In the genomic region with DNA sequence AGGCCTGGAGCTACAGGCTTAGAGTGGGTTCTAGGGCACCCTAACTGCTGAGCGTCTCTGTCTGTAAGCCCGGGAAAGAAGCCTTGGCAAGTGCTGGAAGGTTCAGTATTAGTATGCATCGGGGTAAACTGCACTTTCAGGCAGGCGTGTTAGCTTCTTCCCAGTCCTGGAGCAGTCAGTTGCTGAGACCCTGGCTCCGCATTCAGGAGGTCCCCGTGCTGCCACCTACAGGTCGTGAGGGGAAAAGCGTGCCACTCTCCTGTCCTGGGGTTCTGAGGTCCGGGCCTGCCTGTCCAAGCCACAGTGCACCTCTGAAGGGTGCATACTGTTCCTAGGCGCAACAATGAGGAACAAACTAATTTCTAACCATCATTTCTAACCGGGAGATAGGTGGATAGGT, we compare ENCODE assay signal across 8 mouse cellular contexts. TPM values are rescaled to one million over a fixed set of nuclear protein-coding genes. Genes with fewer than 3 reads are reported as not detected.
DNase-seq lines count a peak whose midpoint lies in the region; ATAC-seq and TF ChIP-seq lines count a peak whose summit lies in the region.

No protein-coding gene starts in this region.

- WGBS in bone marrow, adult 2 months: 9% methylated on average over 11 of the region's 11 CpGs
- WGBS in heart, embryonic 15.5 days: 2% methylated on average over 11 of the region's 11 CpGs
- 6% methylated on average over 11 of the region's 11 CpGs for WGBS in neural tube, embryonic 15.5 days

- peak; percentile 69 to 70 for DNase-seq in B cell, adult 2 months
- DNase-seq in kidney, postnatal 25 days: peak; percentile 80 to 83
- peak; percentile 50 to 58 for DNase-seq in lung, adult 18-20 months

- TF ChIP-seq CTCF in bone marrow, adult 2 months (IDR thresholded peaks at IDR 0.05; ENCODE audit: control insufficient read depth, insufficient read depth, low read length): peak; percentile 78
- TF ChIP-seq CTCF in embryonic fibroblast, embryonic 13.5 days (IDR thresholded peaks at IDR 0.05; ENCODE audit: borderline replicate concordance, insufficient read depth, low read length): peak; percentile 91
- peak; percentile 96 for TF ChIP-seq CTCF in testis, adult 2 months (IDR thresholded peaks at IDR 0.05; ENCODE audit: control insufficient read depth, insufficient read depth, insufficient replicate concordance, low read depth, low read length)

- no peak overlapping the region for H3K27ac ChIP-seq in bone marrow, adult 2 months (ENCODE audit: control insufficient read depth, insufficient read depth, low read depth, low read length, poor library complexity)
- no peak overlapping the region for H3K27ac ChIP-seq in embryonic fibroblast, embryonic 13.5 days (ENCODE audit: insufficient read depth, low read length)
- no peak overlapping the region for H3K27ac ChIP-seq in heart, embryonic 15.5 days
- H3K27ac ChIP-seq in neural tube, embryonic 15.5 days (replicated peaks): no peak overlapping the region
- no peak overlapping the region for H3K27ac ChIP-seq in testis, adult 2 months (ENCODE audit: control insufficient read depth, insufficient read depth, low read depth, low read length)

- no peaks in the 10 kb centered on the region for H3K4me1 ChIP-seq in bone marrow, adult 2 months (ENCODE audit: control insufficient read depth, insufficient read depth, low read length)
- H3K4me1 ChIP-seq in embryonic fibroblast, embryonic 13.5 days (ENCODE audit: control insufficient read depth, insufficient read depth, low read length): no peaks in the 10 kb centered on the region
- H3K4me1 ChIP-seq in heart, embryonic 15.5 days (replicated peaks): no peaks in the 10 kb centered on the region
- 0 out of 2 replicates have a peak, but pooled peaks cover 5% of the 10 kb centered on the region for H3K4me1 ChIP-seq in neural tube, embryonic 15.5 days
- no peaks in the 10 kb centered on the region; the same call in 1 of the 2 replicates for H3K4me1 ChIP-seq in testis, adult 2 months (ENCODE audit: control insufficient read depth, insufficient read depth, low read length)

- no peak for TF ChIP-seq POLR2A in bone marrow, adult 2 months (IDR thresholded peaks at IDR 0.05; ENCODE audit: borderline replicate concordance, control insufficient read depth, low read depth, low read length)
- TF ChIP-seq POLR2A in embryonic fibroblast, embryonic 13.5 days (IDR thresholded peaks at IDR 0.05; ENCODE audit: low read depth, low read length): no peak
- TF ChIP-seq POLR2A in testis, adult 2 months (IDR thresholded peaks at IDR 0.05; ENCODE audit: control insufficient read depth, low read depth, low read length): no peak

- no peaks in the 10 kb centered on the region for H3K9me3 ChIP-seq in heart, embryonic 15.5 days (replicated peaks)
- H3K9me3 ChIP-seq in neural tube, embryonic 15.5 days (replicated peaks): no peaks in the 10 kb centered on the region

- H3K36me3 ChIP-seq in heart, embryonic 15.5 days: no peaks in the 10 kb centered on the region
- H3K36me3 ChIP-seq in neural tube, embryonic 15.5 days: no peaks in the 10 kb centered on the region
- no peaks in the 10 kb centered on the region for H3K36me3 ChIP-seq in testis, adult 2 months (ENCODE audit: control insufficient read depth, insufficient read depth, low read length)

- no peak overlapping the region for H3K9ac ChIP-seq in heart, embryonic 15.5 days
- no peak overlapping the region for H3K9ac ChIP-seq in neural tube, embryonic 15.5 days (replicated peaks)

- H3K27me3 ChIP-seq in heart, embryonic 15.5 days: no peaks in the 10 kb centered on the region
- H3K27me3 ChIP-seq in neural tube, embryonic 15.5 days (replicated peaks): 0 out of 2 replicates have a peak, but pooled peaks cover 3% of the 10 kb centered on the region
- H3K27me3 ChIP-seq in testis, adult 2 months (ENCODE audit: control insufficient read depth, insufficient read depth, low read length): no peaks in the 10 kb centered on the region

- no peak overlapping the region for H3K4me3 ChIP-seq in bone marrow, adult 2 months (replicated peaks; ENCODE audit: control insufficient read depth, low read depth, low read length)
- H3K4me3 ChIP-seq in embryonic fibroblast, embryonic 13.5 days (ENCODE audit: insufficient read depth, low read length): no peak overlapping the region
- no peak overlapping the region for H3K4me3 ChIP-seq in heart, embryonic 15.5 days
- H3K4me3 ChIP-seq in neural tube, embryonic 15.5 days (replicated peaks): no peak overlapping the region
- H3K4me3 ChIP-seq in testis, adult 2 months (ENCODE audit: control insufficient read depth, low read depth, low read length): peak overlapping the region; percentile 28; the same call in 1 of the 2 replicates

- ATAC-seq in heart, embryonic 15.5 days (replicated peaks; ENCODE audit: insufficient number of reproducible peaks, insufficient read depth, low FRiP score, low read depth): 0 out of 2 replicates have a peak, but pooled peaks have one; percentile 43
- peak; percentile 87 for ATAC-seq in neural tube, embryonic 15.5 days (ENCODE audit: low FRiP score)

- H3K4me2 ChIP-seq in heart, embryonic 15.5 days: no peak overlapping the region
- H3K4me2 ChIP-seq in neural tube, embryonic 15.5 days: no peak overlapping the region

RNA-seq across cellular contexts. Expression of a gene that starts 10.6 kb away (rescaled TPM):
- polyA plus RNA-seq in bone marrow, adult 2 months (2011; ENCODE audit: insufficient read depth, insufficient read length, low replicate concordance, missing spikeins): 0.34 TPM in 1 of 2 replicates, not detected in the other
- polyA plus RNA-seq in embryonic fibroblast, embryonic 13.5 days (2011; ENCODE audit: insufficient read length, low read depth, missing spikeins): 17.2 and 18.0 TPM in 2 replicates
- 7.8 and 9.2 TPM in 2 replicates for polyA plus RNA-seq in heart, embryonic 15.5 days (2015; fragmentation: Nextera tagmentation; extraction: Ambion mirVana)
- polyA plus RNA-seq in neural tube, embryonic 15.5 days (2015; fragmentation: Nextera tagmentation; extraction: Ambion mirVana): 10.7 and 12.3 TPM in 2 replicates
- polyA plus RNA-seq in testis, adult 2 months (2012; rRNA removed): 0.30 and 0.38 TPM in 2 replicates
